ENCODE assay signal across 12 mouse cellular contexts in genomic region chr2:155604560-155605235, GRCm38 (mm10). TPM values are rescaled to one million over a fixed set of nuclear protein-coding genes. Genes with fewer than 3 reads are reported as not detected.
DNase-seq lines count a peak whose midpoint lies in the region; ATAC-seq and TF ChIP-seq lines count a peak whose summit lies in the region.
"Had no signal": no experiment of that assay in that cellular context is flagged by ENCODE, and none has a peak within 500 bp of the region (broad histone marks: within the 10 kb centered on the region; RNA-seq: fewer than 3 reads in every experiment).

No protein-coding gene starts in this region.

- DNase-seq in heart, adult 8-10 months (ENCODE audit: low spot score) = no peak
- DNase-seq in G1E (ENCODE audit: low spot score) = no peak
- peak; percentile 76 to 88 (median 76) for DNase-seq in liver, embryonic 14.5 days (ENCODE audit: low read depth in 3 of 3, low spot score in 3 of 3)
- no peak for DNase-seq in frontal cortex, postnatal 14 days (ENCODE audit: low spot score in 2 of 2)
- DNase-seq in adrenal gland, postnatal 14 days = no peak
- DNase-seq in spleen, adult 12 weeks (ENCODE audit: low spot score) = no peak
- DNase-seq: heart, postnatal 4 days; kidney, adult 2 months; layer of hippocampus, postnatal 36 days had no signal

- H3K4me3 ChIP-seq in heart, embryonic 13.5 days = no peak overlapping the region
- peak overlapping the region; percentile 39; the same call in 1 of the 2 replicates for H3K4me3 ChIP-seq in G1E (ENCODE audit: low read depth, low read length)
- no peak overlapping the region for H3K4me3 ChIP-seq in embryonic facial prominence, embryonic 13.5 days
- peak overlapping the region; percentile 44 to 47 for H3K4me3 ChIP-seq in liver, embryonic 14.5 days (ENCODE audit: insufficient read depth in 1 of 2, low read depth in 2 of 2, low read length in 2 of 2)

- no peaks in the 10 kb centered on the region for H3K27me3 ChIP-seq in heart, embryonic 13.5 days (replicated peaks)
- no peaks in the 10 kb centered on the region for H3K27me3 ChIP-seq in G1E (ENCODE audit: insufficient read depth, low read length)
- no peaks in the 10 kb centered on the region for H3K27me3 ChIP-seq in embryonic facial prominence, embryonic 13.5 days
- no peaks in the 10 kb centered on the region for H3K27me3 ChIP-seq in liver, embryonic 14.5 days (ENCODE audit: control insufficient read depth, insufficient read depth, low read length)

- no peak for TF ChIP-seq CTCF in G1E (IDR thresholded peaks at IDR 0.05; ENCODE audit: low read depth, low read length)
- TF ChIP-seq CTCF in liver, embryonic 14.5 days (IDR thresholded peaks at IDR 0.05; ENCODE audit: low read depth) = no peak

- H3K9ac ChIP-seq in heart, embryonic 13.5 days = peak overlapping the region; percentile 67
- H3K9ac ChIP-seq in embryonic facial prominence, embryonic 13.5 days = 0 out of 2 replicates have a peak overlapping the region, but pooled peaks have one; percentile 44
- H3K9ac ChIP-seq in liver, embryonic 14.5 days (replicated peaks) = peak overlapping the region; percentile 82

- WGBS in heart, embryonic 13.5 days = 25% methylated on average over 10 of the region's 10 CpGs
- 13% methylated on average over 10 of the region's 10 CpGs for WGBS in embryonic facial prominence, embryonic 13.5 days
- WGBS in liver, embryonic 14.5 days (ENCODE audit: insufficient replicate concordance) = 21% methylated on average over 10 of the region's 10 CpGs

- peak; percentile 44; the same call in 1 of the 2 replicates for ATAC-seq in heart, embryonic 13.5 days (ENCODE audit: extremely low read depth, insufficient number of reproducible peaks, low FRiP score, low TSS enrichment)
- ATAC-seq in G1E (ENCODE audit: extremely low read depth, insufficient number of reproducible peaks, low FRiP score, poor library complexity, severe bottlenecking) = no peak
- no peak for ATAC-seq in embryonic facial prominence, embryonic 13.5 days (ENCODE audit: insufficient number of reproducible peaks, insufficient read depth, low FRiP score, low TSS enrichment, low read depth)
- ATAC-seq in liver, embryonic 14.5 days (ENCODE audit: insufficient read depth) = peak; percentile 98
- ATAC-seq: forebrain, embryonic 14.5 days had no signal

- H3K9me3 ChIP-seq in heart, embryonic 13.5 days = no peaks in the 10 kb centered on the region
- H3K9me3 ChIP-seq in G1E (replicated peaks) = peaks cover 9% of the 10 kb centered on the region
- no peaks in the 10 kb centered on the region for H3K9me3 ChIP-seq in embryonic facial prominence, embryonic 13.5 days
- H3K9me3 ChIP-seq in liver, embryonic 14.5 days (ENCODE audit: control insufficient read depth, low read length) = no peaks in the 10 kb centered on the region

- H3K27ac ChIP-seq in heart, embryonic 13.5 days (replicated peaks) = peak overlapping the region; percentile 91
- no peak overlapping the region for H3K27ac ChIP-seq in embryonic facial prominence, embryonic 13.5 days
- peak overlapping the region; percentile 97 for H3K27ac ChIP-seq in liver, embryonic 14.5 days

- peak overlapping the region; percentile 56 for H3K4me2 ChIP-seq in heart, embryonic 13.5 days
- no peak overlapping the region for H3K4me2 ChIP-seq in embryonic facial prominence, embryonic 13.5 days
- peak overlapping the region; percentile 92 for H3K4me2 ChIP-seq in liver, embryonic 14.5 days (ENCODE audit: low read depth)

- peaks cover 38% of the 10 kb centered on the region for H3K4me1 ChIP-seq in heart, embryonic 13.5 days
- H3K4me1 ChIP-seq in G1E (ENCODE audit: insufficient read depth, low read depth, low read length) = peaks cover 44% of the 10 kb centered on the region
- H3K4me1 ChIP-seq in embryonic facial prominence, embryonic 13.5 days = peaks cover 6% of the 10 kb centered on the region; the same call in 1 of the 2 replicates
- H3K4me1 ChIP-seq in liver, embryonic 14.5 days (replicated peaks; ENCODE audit: control insufficient read depth in 2 of 2, insufficient read depth in 2 of 2, low read length in 1 of 2) = peaks cover 42 to 48% of the 10 kb centered on the region in 2 experiments

- TF ChIP-seq EP300 in liver, embryonic 14.5 days (IDR thresholded peaks at IDR 0.05; ENCODE audit: low read depth) = peak; percentile 68; the same call in 1 of the 2 replicates

- H3K36me3 ChIP-seq in heart, embryonic 13.5 days = no peaks in the 10 kb centered on the region
- H3K36me3 ChIP-seq in G1E (replicated peaks) = no peaks in the 10 kb centered on the region
- no peaks in the 10 kb centered on the region for H3K36me3 ChIP-seq in embryonic facial prominence, embryonic 13.5 days
- H3K36me3 ChIP-seq in liver, embryonic 14.5 days (replicated peaks; ENCODE audit: control insufficient read depth, insufficient read depth, low read depth) = no peaks in the 10 kb centered on the region

RNA-seq across cellular contexts. Expression of gene Myh7b, which starts 6.3 kb away (rescaled TPM):
- 17.7 and 21.2 TPM in 2 replicates for polyA plus RNA-seq in heart, embryonic 13.5 days (2015; fragmentation: Nextera tagmentation; extraction: Ambion mirVana)
- 10 to 100 TPM; 21.9 to 55.5 (median 33.1) TPM for total RNA-seq in heart, adult 8-10 months (2022)
- total RNA-seq in G1E (2014; fragmentation: Nextera tagmentation) (2.3 and 2.4 TPM in 2 replicates), G1E (2017) (1.4 and 1.7 TPM in 2 replicates)
- polyA plus RNA-seq in G1E (2012) = 8.3 and 11.1 TPM in 2 replicates
- 0.28 and 0.55 TPM in 2 replicates for polyA plus RNA-seq in embryonic facial prominence, embryonic 13.5 days (2015; fragmentation: Nextera tagmentation; extraction: Ambion mirVana)
- 1.7 and 3.0 TPM in 2 replicates for polyA plus RNA-seq in liver, embryonic 14.5 days (2012; rRNA removed)
- 1.5 and 1.6 TPM in 2 replicates for polyA plus RNA-seq in liver, embryonic 14.5 days (2014; fragmentation: Nextera tagmentation; extraction: Ambion mirVana)
- 0.08 and 0.74 TPM in 2 replicates for total RNA-seq in adrenal gland, postnatal 14 days (2021)

RNA-seq across cellular contexts. Expression of gene Gss, which starts 12.1 kb away (rescaled TPM):
- 24.2 and 25.6 TPM in 2 replicates for polyA plus RNA-seq in heart, embryonic 13.5 days (2015; fragmentation: Nextera tagmentation; extraction: Ambion mirVana)
- total RNA-seq in heart, adult 8-10 months (2022) = 10 to 100 TPM; 14.2 to 15.6 (median 14.6) TPM
- total RNA-seq in G1E (2014; fragmentation: Nextera tagmentation) (7.3 and 10.6 TPM in 2 replicates), G1E (2017) (22.0 and 25.7 TPM in 2 replicates)
- polyA plus RNA-seq in G1E (2012) = 14.6 and 16.5 TPM in 2 replicates
- polyA plus RNA-seq in embryonic facial prominence, embryonic 13.5 days (2015; fragmentation: Nextera tagmentation; extraction: Ambion mirVana) = 32.2 and 35.5 TPM in 2 replicates
- polyA plus RNA-seq in liver, embryonic 14.5 days (2012; rRNA removed) = 34.2 and 37.9 TPM in 2 replicates
- polyA plus RNA-seq in liver, embryonic 14.5 days (2014; fragmentation: Nextera tagmentation; extraction: Ambion mirVana) = 64.6 and 69.5 TPM in 2 replicates
- 46.6 and 48.4 TPM in 2 replicates for total RNA-seq in adrenal gland, postnatal 14 days (2021)

Comparison
In these comparisons a context has a peak if more than half of its experiments do, and no peak if none do; other contexts are left out.
1. ATAC-seq: peak in heart, embryonic 13.5 days (single experiment) and liver, embryonic 14.5 days (single experiment); none in G1E (single experiment) and embryonic facial prominence, embryonic 13.5 days (single experiment).
2. H3K4me3 ChIP-seq: peak in G1E (single experiment) and liver, embryonic 14.5 days (2 of 2); none in heart, embryonic 13.5 days (single experiment) and embryonic facial prominence, embryonic 13.5 days (single experiment).
3. DNase-seq: peak in liver, embryonic 14.5 days (3 of 3); none in heart, adult 8-10 months (single experiment), G1E (single experiment), frontal cortex, postnatal 14 days (0 of 2), adrenal gland, postnatal 14 days (single experiment) and spleen, adult 12 weeks (single experiment).
4. Peak in every context shown above with its lines, with median percentiles within 50 percentile points of each other: H3K9ac ChIP-seq.